Mouse (Mus musculus) adrenal gland, adult (tissue): ENCODE results near the gene Pramef6.
"Not testable (repeated sequence)": the region's sequence is repeated elsewhere in the genome, so short reads cannot be mapped to it uniquely, and the experiment has no call there.

Experiments
- DNase-seq, 2 experiments: peaks; one replicate each; pipeline ENCODE4 v3.0.0; 2022 to 2023; ENCODE audit warnings: low spot score in 1 of 2; ENCODE audit not compliant: inconsistent age in 2 of 2

Gene Pramef6

DNA sequence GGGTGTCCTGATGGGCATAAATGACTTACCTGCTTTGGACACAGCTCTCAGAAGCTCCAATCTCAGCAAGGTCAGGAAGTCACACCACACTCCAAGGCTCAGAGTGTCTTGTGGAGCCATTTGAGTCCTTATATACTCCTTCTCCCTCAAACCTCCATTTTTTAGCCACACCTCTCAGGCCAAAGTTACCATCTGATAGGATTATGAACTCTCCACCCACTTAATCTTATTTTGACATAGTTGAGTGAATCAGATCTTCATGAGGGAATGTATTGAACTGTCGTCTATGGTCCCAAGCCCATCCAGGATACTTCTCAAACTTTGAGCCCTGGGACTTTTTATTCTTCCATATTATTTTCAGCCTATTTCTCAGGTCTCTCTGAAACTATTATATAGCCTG, at the start of gene Pramef6:
Gene Pramef6 (minus strand): TSS at position 101 of the 400 bp plus-strand sequence.
- DNase-seq: not testable (repeated sequence)

GRCm38 (mm10) chr4:143894406-143894805, 5.8 kb downstream of the Pramef6 start:
- DNase-seq: not testable (repeated sequence)

- not testable (repeated sequence) for DNase-seq
Measured at GRCm38 (mm10) chr4:143882371-143882770, 17.8 kb downstream of the Pramef6 start.

DNA sequence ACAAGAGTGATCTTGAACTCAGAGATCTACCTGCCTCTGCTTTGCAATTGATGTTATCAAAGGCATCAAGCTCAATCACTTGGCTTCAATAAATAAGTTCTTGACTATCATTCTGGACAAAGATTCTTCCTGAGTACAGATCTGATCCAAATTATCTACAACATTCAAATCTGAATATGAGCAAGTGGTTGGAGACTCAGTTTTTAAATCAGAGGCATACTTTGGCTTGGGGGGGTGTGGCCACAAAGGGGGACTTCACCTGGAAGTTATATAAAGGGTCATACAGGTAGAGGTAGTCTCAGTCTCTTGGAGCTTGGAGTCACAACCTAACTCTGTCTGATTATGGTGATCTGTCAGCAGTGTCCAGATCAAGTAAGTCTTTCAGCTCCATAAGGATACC, 54.0 kb downstream of the Pramef6 start, which contains the start of gene Gm13103:
Gene Gm13103 (plus strand): TSS at position 301 of the 400 bp plus-strand sequence.
- not testable (repeated sequence) for DNase-seq
